Comparison of ENCODE assay signal across 26 mouse cellular contexts in the genomic region with DNA sequence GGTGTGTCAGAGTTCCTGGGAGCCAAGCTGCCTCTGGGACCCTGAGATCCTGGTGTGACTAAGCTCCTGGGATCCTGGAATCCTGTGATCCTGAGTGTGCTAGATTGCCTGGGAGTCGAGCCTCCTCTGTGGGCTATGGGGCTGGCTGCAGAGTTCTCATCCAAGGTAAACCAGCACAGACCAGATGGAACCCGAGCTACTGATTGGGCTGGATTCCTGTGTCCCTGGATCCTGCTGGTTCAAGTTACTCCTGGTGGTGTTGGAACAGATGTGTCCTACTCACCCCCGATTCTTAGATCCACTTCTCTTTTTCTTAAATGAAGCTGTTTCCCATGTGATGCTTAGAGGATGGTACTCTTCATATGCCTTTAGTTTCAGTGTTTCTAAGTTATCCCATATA.
"Had no signal": no experiment of that assay in that cellular context is flagged by ENCODE, and none has a peak within 500 bp of the region (broad histone marks: within the 10 kb centered on the region; RNA-seq: fewer than 3 reads in every experiment).

No protein-coding gene starts in this region.

- H3K4me3 ChIP-seq: gastrocnemius, adult 2 months; heart, adult 2 months; heart, embryonic 12.5 days; hindbrain, embryonic 10.5 days; hindbrain, embryonic 12.5 days; kidney, embryonic 15.5 days; limb, embryonic 12.5 days had no signal

- H3K27me3 ChIP-seq: heart, embryonic 12.5 days; hindbrain, embryonic 12.5 days; kidney, embryonic 15.5 days; limb, embryonic 12.5 days had no signal

- H3K27ac ChIP-seq: gastrocnemius, adult 2 months; heart, adult 2 months; hindbrain, embryonic 10.5 days; hindbrain, embryonic 12.5 days; hindbrain, embryonic 14.5 days; kidney, embryonic 15.5 days; kidney, postnatal 0 days; limb, embryonic 12.5 days; liver, embryonic 14.5 days had no signal

- H3K36me3 ChIP-seq: heart, embryonic 12.5 days; hindbrain, embryonic 10.5 days; hindbrain, embryonic 12.5 days; kidney, embryonic 15.5 days; limb, embryonic 12.5 days had no signal

- ATAC-seq: hindbrain, embryonic 16.5 days; inflammation-experienced regulatory T-cells, adult 6 months; intestine, postnatal 0 days had no signal

- H3K9ac ChIP-seq: heart, embryonic 12.5 days; hindbrain, embryonic 12.5 days; hindbrain, embryonic 14.5 days; kidney, embryonic 15.5 days; limb, embryonic 12.5 days; liver, embryonic 14.5 days had no signal

- H3K4me2 ChIP-seq: heart, embryonic 12.5 days; hindbrain, embryonic 12.5 days; hindbrain, embryonic 14.5 days; kidney, embryonic 15.5 days; limb, embryonic 12.5 days; liver, embryonic 11.5 days had no signal

- H3K4me1 ChIP-seq: heart, embryonic 12.5 days; hindbrain, embryonic 10.5 days; hindbrain, embryonic 12.5 days; kidney, embryonic 15.5 days had no signal

- H3K9me3 ChIP-seq: heart, embryonic 12.5 days; hindbrain, embryonic 10.5 days; hindbrain, embryonic 12.5 days; kidney, embryonic 15.5 days; limb, embryonic 12.5 days had no signal

- DNase-seq: gastrocnemius, adult 2 months; gastrocnemius, postnatal 10 days; gastrocnemius, postnatal 25 days; heart, adult 2 months; heart, postnatal 10 days; heart, postnatal 4 days; kidney, adult 18-20 months; kidney, adult 9 months; kidney, postnatal 14 days; kidney, postnatal 36 days; layer of hippocampus, adult 9-11 months; layer of hippocampus, postnatal 36 days; left cerebral cortex, postnatal 4 days; liver had no signal
